Mouse (Mus musculus) ovary, adult 18-20 months (tissue): Measurements from ENCODE around the gene Robo4.

Source experiments
- DNase-seq: peaks from one replicate; pipeline ENCODE4 v3.0.0; 2022; ENCODE audit warnings: low spot score, mixed read lengths

Robo4 gene

DNA sequence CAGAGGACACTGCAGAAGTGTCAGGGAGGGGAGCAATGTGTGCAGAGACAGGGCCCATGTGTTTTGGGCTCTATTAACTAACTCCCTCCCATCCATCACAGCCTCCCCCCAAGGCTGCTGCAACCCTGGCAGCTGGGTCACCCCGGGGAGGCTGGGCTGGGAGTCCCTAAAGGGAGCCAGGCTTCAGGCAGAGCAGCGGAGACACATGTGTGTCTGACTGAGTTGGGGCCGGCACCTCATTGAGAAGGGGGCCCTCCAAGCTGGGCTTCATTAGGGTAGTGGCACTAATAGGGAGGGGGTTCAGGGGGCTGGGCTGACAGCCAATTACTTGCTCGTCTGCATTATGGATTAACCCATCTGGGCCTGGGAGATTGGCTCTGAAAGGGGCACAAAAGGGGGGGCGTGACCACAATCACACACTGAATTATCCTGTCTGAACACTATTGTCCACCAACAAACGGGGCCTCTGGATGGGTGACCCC, 52.4 kb downstream of the Robo4 start:
- DNase-seq, result no peak

GRCm38 (mm10) chr9:37454991-37455390, 53.3 kb downstream of the Robo4 start:
- no peak for DNase-seq

GRCm38 (mm10) chr9:37455868-37456267, 54.2 kb downstream of the Robo4 start:
- no peak for DNase-seq

DNA sequence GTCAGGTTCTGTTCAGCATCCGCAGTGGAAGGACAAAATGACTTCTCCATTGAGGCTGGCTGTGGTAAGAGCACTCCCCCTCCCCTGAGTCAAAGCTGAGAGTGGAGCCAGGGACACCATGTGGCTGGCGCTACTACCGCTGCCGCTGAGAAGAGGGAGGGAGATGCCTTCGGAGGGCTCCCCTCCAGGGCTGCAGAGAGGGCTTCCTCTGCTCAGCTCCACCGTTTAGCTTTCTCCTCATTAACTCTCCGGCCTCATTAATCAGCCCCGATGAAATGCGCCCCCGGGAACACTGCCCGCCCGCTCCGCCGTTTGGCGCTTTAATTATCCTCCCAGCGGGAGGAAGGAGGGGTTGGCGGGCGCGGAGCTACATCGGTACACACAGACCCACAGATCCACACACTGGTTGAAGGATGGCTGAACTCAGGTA, 54.8 kb downstream of the Robo4 start:
- no peak for DNase-seq

DNA sequence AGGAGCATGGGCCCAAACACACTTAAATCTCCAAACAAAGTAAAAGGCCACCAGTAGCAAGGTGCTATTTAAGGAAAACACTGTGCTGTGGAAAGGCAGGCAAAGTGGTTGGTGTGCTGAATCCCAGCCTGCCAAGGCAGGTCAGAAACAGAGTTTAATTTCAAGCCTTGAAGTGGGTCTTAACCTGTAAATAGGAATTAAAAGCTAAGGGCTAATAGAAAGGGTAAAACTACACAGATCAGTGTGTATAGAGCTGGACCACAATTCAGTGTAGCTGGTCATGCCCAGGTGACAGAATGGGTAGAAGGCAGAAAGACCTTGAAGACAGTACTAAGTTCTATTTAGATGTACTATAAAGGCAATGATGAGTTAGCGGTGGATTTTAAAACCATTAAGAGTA, 55.5 kb downstream of the Robo4 start:
- DNase-seq, result no peak

DNA sequence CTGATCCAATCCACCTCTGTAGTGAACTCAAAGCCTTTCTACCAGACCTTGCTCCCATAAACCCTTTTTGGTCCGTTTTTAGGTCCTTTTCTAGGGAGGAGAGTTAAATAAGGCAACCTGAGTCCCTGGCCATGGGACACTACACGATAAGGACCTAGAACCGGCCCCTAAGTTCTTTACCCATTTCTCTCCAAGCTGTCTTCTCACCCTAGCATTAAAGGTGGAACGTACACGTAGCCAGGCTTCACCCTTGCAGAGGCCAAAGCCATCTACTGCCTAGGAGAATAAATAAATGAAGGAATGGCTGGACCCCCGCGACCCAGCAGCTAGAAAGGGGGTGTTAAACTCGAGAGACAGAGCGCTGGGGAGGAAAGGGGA, 58.0 kb downstream of the Robo4 start:
- DNase-seq, result no peak

- DNase-seq, result no peak
These were observed 58.6 kb downstream of the Robo4 start for GRCm38 (mm10) chr9:37460043-37460960.

- DNase-seq, result no peak
These were observed 59.3 kb downstream of the Robo4 start for GRCm38 (mm10) chr9:37460961-37461340.

DNA sequence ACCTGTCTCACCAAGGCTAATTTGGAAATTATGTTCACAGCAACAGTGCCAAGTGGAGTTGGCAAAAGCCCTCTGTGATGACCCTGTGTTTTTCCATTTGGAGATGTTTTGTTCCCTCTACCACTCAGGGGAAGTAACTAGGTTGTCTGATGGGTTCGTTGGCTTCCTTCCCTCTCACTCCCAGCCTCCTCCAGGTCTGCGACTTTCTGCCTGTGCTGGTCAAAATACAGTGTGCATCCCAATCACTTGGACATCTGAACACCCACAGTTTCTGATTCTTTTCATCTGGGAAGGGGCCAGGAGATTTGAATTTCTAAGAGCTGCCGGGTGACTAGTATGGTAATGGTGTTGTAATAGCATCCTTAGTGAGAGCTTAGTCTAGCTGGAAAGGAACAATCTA, 59.9 kb downstream of the Robo4 start:
- DNase-seq, result no peak

DNA sequence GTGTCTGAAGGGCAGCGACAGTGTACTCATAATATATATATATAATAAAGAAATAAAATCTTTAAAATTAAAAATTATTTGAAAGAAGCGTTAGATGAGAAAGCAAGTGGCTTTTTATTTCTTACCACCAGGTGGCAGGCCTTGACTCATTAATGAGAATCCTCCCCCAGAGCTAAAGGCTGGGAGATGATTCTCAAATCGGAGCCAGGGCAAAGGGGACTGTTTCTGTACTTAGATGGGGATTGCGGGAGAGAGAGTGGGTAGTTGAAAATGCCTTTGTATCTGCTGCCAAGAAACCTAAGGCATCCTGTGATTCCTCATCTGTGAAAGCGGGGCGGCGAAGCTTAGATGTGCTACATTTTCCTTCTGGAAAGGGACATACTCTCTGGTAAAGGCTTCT, 61.1 kb downstream of the Robo4 start:
- DNase-seq, result no peak
